Mouse (Mus musculus) myocyte (in vitro differentiated cells): Measurements from ENCODE around the gene Arhgap35.

Source experiments
- CEBPB ChIP-seq: IDR thresholded peaks from 2 replicates; pipeline ENCODE4 v1.6.1; 2011; ENCODE audit warnings: mild to moderate bottlenecking, moderate library complexity; ENCODE audit not compliant: poor library complexity, insufficient read depth, severe bottlenecking
- E2F4 ChIP-seq: IDR thresholded peaks from one replicate; pipeline ENCODE4 v1.6.1; 2011; ENCODE audit warnings: mild to moderate bottlenecking, control low read depth, moderate library complexity; ENCODE audit not compliant: insufficient read depth
- MAX ChIP-seq: IDR thresholded peaks from one replicate; pipeline ENCODE4 v1.6.1; 2011; ENCODE audit warnings: low read depth, mild to moderate bottlenecking, control low read depth
- MYOD1 ChIP-seq, 3 experiments: IDR thresholded peaks; one replicate each; pipeline ENCODE4 v1.6.1; 2011; ENCODE audit warnings: control low read depth in 2 of 3, low read depth in 2 of 3, mild to moderate bottlenecking in 2 of 3, moderate library complexity in 1 of 3; ENCODE audit not compliant: insufficient read length in 2 of 3, control insufficient read depth in 1 of 3
- POLR2A ChIP-seq: IDR thresholded peaks from one replicate; pipeline ENCODE4 v1.6.1; 2011; ENCODE audit warnings: low read depth, mild to moderate bottlenecking, control low read depth, moderate library complexity; ENCODE audit not compliant: insufficient read length
- POLR2AphosphoS2 ChIP-seq: IDR thresholded peaks from one replicate; pipeline ENCODE4 v1.6.1; 2011; ENCODE audit warnings: low read depth, control low read depth; ENCODE audit not compliant: insufficient read length
- TCF12 ChIP-seq: IDR thresholded peaks from one replicate; pipeline ENCODE4 v1.6.1; 2011; ENCODE audit warnings: mild to moderate bottlenecking, control low read depth; ENCODE audit not compliant: poor library complexity, insufficient read depth, severe bottlenecking

DNA sequence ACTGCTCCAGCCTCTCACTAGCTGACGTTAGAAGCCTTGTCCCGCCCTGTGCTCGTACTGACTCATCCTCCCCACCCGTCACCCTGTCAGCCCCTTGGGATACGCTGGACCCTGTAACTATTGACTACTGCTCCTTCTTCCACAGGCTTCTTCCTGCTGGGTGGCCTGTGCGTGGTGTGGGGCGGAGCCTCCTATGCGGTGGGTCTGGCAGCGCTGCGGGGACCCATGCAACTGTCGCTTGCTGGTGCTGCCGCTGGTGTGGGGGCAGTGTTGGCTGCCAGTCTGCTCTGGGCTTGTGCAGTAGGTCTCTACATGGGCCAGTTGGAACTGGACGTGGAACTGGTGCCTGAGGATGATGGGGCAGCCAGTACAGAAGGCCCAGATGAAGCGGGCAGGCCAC lies 159.8 kb downstream of the Arhgap35 start:
- TF ChIP-seq POLR2A (no peak), E2F4 (no peak), MAX (no peak), TCF12 (no peak), POLR2AphosphoS2 (no peak), MYOD1 (IDR thresholded peaks at IDR 0.05; ENCODE audit: control insufficient read depth in 1 of 3, insufficient read length in 2 of 3, low read depth in 2 of 3) (no peak), CEBPB (no peak)
